Mouse (Mus musculus) CH12.LX (cell line): ENCODE measurements at regions not wholly inside any gene's neighbourhood (a gene's known extent, or its start where the extent isn't known, plus 50 kb on each side); places are given as distances from the start of the nearest gene placed in this dataset.

Source experiments
- DNase-seq: peaks from one replicate; pipeline ENCODE4 v3.0.0-alpha.2; 2013; ENCODE audit errors: extremely low read depth
- H3K27ac ChIP-seq: 2 replicates; pipeline ENCODE4 v1.5.1; 2012; ENCODE audit warnings: low read depth, mild to moderate bottlenecking, control low read depth, moderate library complexity; ENCODE audit not compliant: insufficient read depth
- H3K27me3 ChIP-seq: replicated peaks from 2 replicates; pipeline ENCODE3; 2012; ENCODE audit warnings: inconsistent platforms
- H3K36me3 ChIP-seq, 2 experiments: replicated peaks in 1 of 2; 2 replicates each; pipeline versions ENCODE3 to v1.6.1; 2012; ENCODE audit warnings: inconsistent platforms in 1 of 2, low read length in 1 of 2, mild to moderate bottlenecking in 1 of 2, mixed read lengths in 1 of 2, moderate library complexity in 1 of 2; ENCODE audit not compliant: control insufficient read depth in 1 of 2, insufficient read depth in 1 of 2
- H3K4me1 ChIP-seq, 2 experiments: 2 replicates each; pipeline ENCODE4 v1.6.1; 2012; ENCODE audit warnings: inconsistent platforms in 1 of 2, moderate library complexity in 1 of 2; ENCODE audit not compliant: insufficient read depth in 2 of 2, control insufficient read depth in 1 of 2
- H3K4me2 ChIP-seq: 2 replicates; pipeline ENCODE4 v1.6.1; 2012; ENCODE audit warnings: low read depth, mild to moderate bottlenecking, control low read depth; ENCODE audit not compliant: poor library complexity, insufficient read depth, severe bottlenecking
- H3K4me3 ChIP-seq, 3 experiments: fragments of 150-350 bp in 1 of 3; sonication (generic) in 1 of 3; replicated peaks in 1 of 3; 2 replicates each; pipeline versions ENCODE3 to v1.5.1; 2011 to 2012; ENCODE audit warnings: low read depth in 2 of 3, low read length in 2 of 3, mild to moderate bottlenecking in 2 of 3, moderate library complexity in 2 of 3, control low read depth in 1 of 3, improper control_type of control experiment in 1 of 3, inconsistent platforms in 1 of 3, mixed read lengths in 1 of 3; ENCODE audit not compliant: poor library complexity in 1 of 3
- H3K79me2 ChIP-seq: replicated peaks from 2 replicates; pipeline ENCODE4 v1.6.1; 2012; ENCODE audit warnings: mild to moderate bottlenecking, moderate library complexity; ENCODE audit not compliant: control insufficient read depth, poor library complexity, insufficient read depth, severe bottlenecking; ENCODE audit errors: extremely low read depth
- H3K9ac ChIP-seq: 2 replicates; pipeline ENCODE4 v1.6.1; 2012; ENCODE audit warnings: low read depth, mild to moderate bottlenecking, control low read depth, moderate library complexity; ENCODE audit not compliant: insufficient read depth
- H3K9me3 ChIP-seq: replicated peaks from 2 replicates; pipeline ENCODE3; 2012; ENCODE audit warnings: low read length, inconsistent platforms, mixed read lengths
- BHLHE40 ChIP-seq: IDR thresholded peaks from 2 replicates; pipeline ENCODE4 v1.6.1; 2011; ENCODE audit warnings: mild to moderate bottlenecking, low read depth, low read length, improper control_type of control experiment
- CHD1 ChIP-seq: IDR thresholded peaks from 2 replicates; pipeline ENCODE4 v1.6.1; 2012; ENCODE audit warnings: low read depth, low read length, improper control_type of control experiment, inconsistent platforms
- E2F4 ChIP-seq: IDR thresholded peaks from 2 replicates; pipeline ENCODE4 v1.6.1; 2011; ENCODE audit warnings: low read depth, low read length, improper control_type of control experiment; ENCODE audit not compliant: insufficient replicate concordance
- ETS1 ChIP-seq: conservative IDR thresholded peaks from 2 replicates; pipeline ENCODE4 v1.6.1; 2012; ENCODE audit warnings: low read depth, mild to moderate bottlenecking, inconsistent platforms, low read length, improper control_type of control experiment, moderate library complexity
- GABPA ChIP-seq: IDR thresholded peaks from 2 replicates; pipeline ENCODE4 v1.6.1; 2012; ENCODE audit warnings: low read depth, low read length, improper control_type of control experiment, inconsistent platforms; ENCODE audit not compliant: insufficient replicate concordance
- JUN ChIP-seq: IDR thresholded peaks from 2 replicates; pipeline ENCODE4 v1.6.1; 2011; ENCODE audit warnings: low read depth, mild to moderate bottlenecking, low read length, improper control_type of control experiment, moderate library complexity; ENCODE audit not compliant: insufficient read depth
- JUND ChIP-seq: conservative IDR thresholded peaks from 2 replicates; pipeline ENCODE4 v1.6.1; 2011; ENCODE audit warnings: low read depth, low read length, improper control_type of control experiment
- MAX ChIP-seq: IDR thresholded peaks from 2 replicates; pipeline ENCODE4 v1.6.1; 2011; ENCODE audit warnings: low read length, improper control_type of control experiment
- MAZ ChIP-seq: IDR thresholded peaks from 2 replicates; pipeline ENCODE4 v1.6.1; 2012; ENCODE audit warnings: low read depth, mild to moderate bottlenecking, inconsistent platforms, low read length, improper control_type of control experiment, moderate library complexity
- MEF2A ChIP-seq: IDR thresholded peaks from 2 replicates; pipeline ENCODE4 v1.6.1; 2014; ENCODE audit warnings: low read depth, mild to moderate bottlenecking, inconsistent platforms, low read length, improper control_type of control experiment, borderline replicate concordance
- MYC ChIP-seq: IDR thresholded peaks from 2 replicates; pipeline ENCODE4 v1.6.1; 2011; ENCODE audit warnings: low read depth, mild to moderate bottlenecking, improper control_type of control experiment, low read length
- NELFE ChIP-seq: IDR thresholded peaks from 2 replicates; pipeline ENCODE4 v1.6.1; 2011; ENCODE audit warnings: low read depth, low read length, improper control_type of control experiment
- NRF1 ChIP-seq: IDR thresholded peaks from 2 replicates; pipeline ENCODE4 v1.6.1; 2014; ENCODE audit warnings: low read depth, mild to moderate bottlenecking, inconsistent platforms, low read length, improper control_type of control experiment, moderate library complexity
- PAX5 ChIP-seq: IDR thresholded peaks from 2 replicates; pipeline ENCODE4 v1.6.1; 2012; ENCODE audit warnings: low read length, inconsistent platforms, mixed read lengths
- RAD21 ChIP-seq: IDR thresholded peaks from 2 replicates; pipeline ENCODE4 v1.6.1; 2011; ENCODE audit warnings: low read depth, mild to moderate bottlenecking, low read length, improper control_type of control experiment, moderate library complexity
- SIN3A ChIP-seq: IDR thresholded peaks from 2 replicates; pipeline ENCODE4 v1.6.1; 2012; ENCODE audit warnings: low read length, improper control_type of control experiment, inconsistent platforms
- SMC3 ChIP-seq: IDR thresholded peaks from 2 replicates; pipeline ENCODE4 v1.6.1; 2011; ENCODE audit warnings: low read depth, low read length, improper control_type of control experiment
- TBP ChIP-seq: conservative IDR thresholded peaks from 2 replicates; pipeline ENCODE4 v1.6.1; 2011; ENCODE audit warnings: low read depth, low read length, improper control_type of control experiment
- UBTF ChIP-seq: IDR thresholded peaks from 2 replicates; pipeline ENCODE4 v1.6.1; 2012; ENCODE audit warnings: low read depth, mild to moderate bottlenecking, inconsistent platforms, low read length, improper control_type of control experiment, moderate library complexity
- USF2 ChIP-seq: conservative IDR thresholded peaks from 2 replicates; pipeline ENCODE4 v1.6.1; 2011; ENCODE audit warnings: low read depth, low read length, improper control_type of control experiment
- ZC3H11A ChIP-seq: IDR thresholded peaks from 2 replicates; pipeline ENCODE4 v1.6.1; 2012; ENCODE audit warnings: low read depth, mild to moderate bottlenecking, inconsistent platforms, low read length, improper control_type of control experiment
- ZMIZ1 ChIP-seq: IDR thresholded peaks from 2 replicates; pipeline ENCODE4 v1.6.1; 2012; ENCODE audit warnings: low read depth, mild to moderate bottlenecking, inconsistent platforms, low read length, improper control_type of control experiment
- ZNF384 ChIP-seq: IDR thresholded peaks from 2 replicates; pipeline ENCODE4 v1.6.1; 2012; ENCODE audit warnings: low read depth, low read length, improper control_type of control experiment, inconsistent platforms
- dilution Hi-C: fragments of 300-500 bp; cut with MboI; formaldehyde crosslinking; loops from 2 replicates; pipeline ENCODE4 v1.14.3; 2020; ENCODE audit warnings: low sequenced_read_pairs; ENCODE audit not compliant: extremely low pct_unique_long_range_greater_than_20kb, extremely low pct_ligation_motif_present
- in situ Hi-C: fragments of 300-500 bp; cut with MboI; formaldehyde crosslinking; loops from 3 replicates; pipeline ENCODE4 v1.14.3; 2019; ENCODE audit warnings: low sequenced_read_pairs, low pct_ligation_motif_present, low pct_unique_long_range_greater_than_20kb, mixed read lengths

- Histone ChIP-seq H3K27me3 (no peaks in the 10 kb centered on the region), H3K4me3 (no peak overlapping the region), H3K79me2 (no peaks in the 10 kb centered on the region), H3K9ac (no peak overlapping the region), H3K36me3 (no peaks in the 10 kb centered on the region), H3K27ac (no peak overlapping the region), H3K4me2 (no peak overlapping the region), H3K9me3 (peaks cover 32% of the 10 kb centered on the region), H3K4me1 (no peaks in the 10 kb centered on the region)
- no peak for DNase-seq
- in situ Hi-C loops: no loop called here
- dilution Hi-C loops: no loop called here
- TF ChIP-seq MAX (no peak), ZC3H11A (no peak), MEF2A (no peak), SMC3 (no peak), UBTF (no peak), CHD1 (no peak), PAX5 (no peak), MAZ (no peak), BHLHE40 (no peak), USF2 (no peak), ETS1 (no peak), GABPA (no peak)
Measured at GRCm38 (mm10) chr2:95479827-95480226, 838.1 kb upstream of the Lrrc4c start.

- Histone ChIP-seq H3K4me2 (no peak overlapping the region), H3K36me3 (no peaks in the 10 kb centered on the region), H3K4me1 (no peaks in the 10 kb centered on the region), H3K4me3 (no peak overlapping the region), H3K9me3 (peaks cover 42% of the 10 kb centered on the region), H3K27me3 (no peaks in the 10 kb centered on the region), H3K27ac (no peak overlapping the region), H3K79me2 (no peaks in the 10 kb centered on the region), H3K9ac (no peak overlapping the region)
- no peak for DNase-seq
- in situ Hi-C loops (no loop called here), dilution Hi-C loops (no loop called here)
- TF ChIP-seq SIN3A (no peak), E2F4 (no peak), PAX5 (no peak), TBP (no peak), ZNF384 (no peak), MAZ (no peak), NRF1 (no peak), NELFE (no peak), CHD1 (no peak), RAD21 (no peak), JUN (no peak), MYC (no peak), JUND (no peak), ZMIZ1 (no peak)
Measured at GRCm38 (mm10) chr2:95483397-95483796, 834.6 kb upstream of the Lrrc4c start.
